Mouse (Mus musculus): ENCODE data around the gene Srp14. TPM values are rescaled to one million over a fixed set of nuclear protein-coding genes. Genes with fewer than 3 reads are reported as not detected.

The Srp14 gene
- polyA plus RNA-seq, 1 experiment from 2014 or later: 275 TPM

- Histone ChIP-seq H3K27me3 (no peaks in the 10 kb centered on the region), H3K27ac (no peak overlapping the region), H3K9ac (no peak overlapping the region), H3K9me3 (no peaks in the 10 kb centered on the region), H3K4me1 (no peaks in the 10 kb centered on the region), H3K4me3 (no peak overlapping the region), H3K36me3 (peaks cover 50% of the 10 kb centered on the region), H3K4me2 (no peak overlapping the region)
- no peak for ATAC-seq (ENCODE audit: insufficient number of reproducible peaks, insufficient read depth, low FRiP score, low TSS enrichment, low read depth)
- WGBS: 90% methylated on average over 6 of the region's 6 CpGs
Observed at GRCm38 (mm10) chr2:118428296-118428695, 51.2 kb downstream of the Srp14 start.

Other genes with a start within 250 kb of the Srp14 start
- gene Fsip1, start 222.7 kb downstream of the Srp14 start, polyA plus RNA-seq (2015; fragmentation: Nextera tagmentation; extraction: Ambion mirVana): 0.79 and 1.5 TPM in 2 replicates
- gene Gpr176, start 106.3 kb downstream of the Srp14 start, polyA plus RNA-seq (2015; fragmentation: Nextera tagmentation; extraction: Ambion mirVana): 0.34 and 0.39 TPM in 2 replicates
- 11.0 and 11.2 TPM in 2 replicates for gene Eif2ak4, start 91.1 kb downstream of the Srp14 start, polyA plus RNA-seq (2015; fragmentation: Nextera tagmentation; extraction: Ambion mirVana)
- 4.1 and 4.3 TPM in 2 replicates for gene Bmf, start 70.0 kb upstream of the Srp14 start, polyA plus RNA-seq (2015; fragmentation: Nextera tagmentation; extraction: Ambion mirVana)
- 78.0 and 79.2 TPM in 2 replicates for gene Bub1b, start 118.5 kb upstream of the Srp14 start, polyA plus RNA-seq (2015; fragmentation: Nextera tagmentation; extraction: Ambion mirVana)
- 2.2 and 2.7 TPM in 2 replicates for gene Pak6, start 183.6 kb upstream of the Srp14 start, polyA plus RNA-seq (2015; fragmentation: Nextera tagmentation; extraction: Ambion mirVana)
- gene Ankrd63, start 224.3 kb upstream of the Srp14 start, polyA plus RNA-seq (2015; fragmentation: Nextera tagmentation; extraction: Ambion mirVana): 0.07 TPM in 1 of 2 replicates, not detected in the other
- gene Plcb2, start 248.7 kb upstream of the Srp14 start, polyA plus RNA-seq (2015; fragmentation: Nextera tagmentation; extraction: Ambion mirVana): 0.47 and 0.55 TPM in 2 replicates